Mouse (Mus musculus) G1E (cell line): ENCODE measurements around the gene Six4.

Experiments
- CTCF ChIP-seq: IDR thresholded peaks from 2 replicates; pipeline ENCODE4 v1.5.1; 2012; ENCODE audit warnings: low read depth, low read length, inconsistent platforms, mixed read lengths
- GATA1 ChIP-seq: IDR thresholded peaks from 2 replicates; pipeline ENCODE4 v1.6.1; 2012; ENCODE audit warnings: borderline replicate concordance, low read length, inconsistent platforms, mixed read lengths
- GATA2 ChIP-seq: IDR thresholded peaks from 2 replicates; pipeline ENCODE4 v1.6.1; 2012; ENCODE audit warnings: low read depth, low read length, inconsistent platforms, borderline replicate concordance
- POLR2AphosphoS5 ChIP-seq: IDR thresholded peaks from 2 replicates; pipeline ENCODE4 v1.6.1; 2012; ENCODE audit warnings: low read depth, low read length, inconsistent platforms; ENCODE audit not compliant: insufficient replicate concordance
- TAL1 ChIP-seq: conservative IDR thresholded peaks from 2 replicates; pipeline ENCODE4 v1.6.1; 2012; ENCODE audit warnings: low read depth, low read length, inconsistent platforms, mixed read lengths

DNA sequence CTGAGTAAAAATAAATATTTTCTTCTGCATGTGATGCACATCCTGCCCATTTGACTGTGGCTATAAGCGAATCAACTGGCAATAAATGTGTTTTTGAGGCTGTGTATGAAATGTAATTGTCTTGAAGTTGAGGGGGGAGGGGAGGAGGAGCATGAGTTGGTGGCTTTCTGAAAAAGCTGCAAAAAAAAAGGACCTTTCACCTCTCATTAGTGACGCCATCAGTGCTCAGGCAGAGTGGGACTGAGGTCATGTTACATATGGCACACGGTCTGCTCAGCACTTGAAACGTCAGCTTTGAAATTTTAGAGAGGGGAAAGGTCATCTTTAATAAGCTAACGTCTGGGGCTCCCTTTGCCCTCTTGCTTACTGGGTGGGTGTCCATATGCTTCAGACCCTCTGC is 57.8 kb downstream of the Six4 start:
- TF ChIP-seq CTCF: no peak
- no peak for TF ChIP-seq GATA1
- no peak for TF ChIP-seq TAL1
- no peak for TF ChIP-seq POLR2AphosphoS5
- no peak for TF ChIP-seq GATA2
